Mouse (Mus musculus) liver, embryonic 15.5 days (tissue): ENCODE data around the gene Trappc3. TPM values are rescaled to one million over a fixed set of nuclear protein-coding genes. Genes with fewer than 3 reads are reported as not detected.

Experiments used
- ATAC-seq: fragments of 200-750 bp; cut with Nextera tagmentation; 2 replicates; pipeline ENCODE4 v1.8.0; 2017; ENCODE audit warnings: moderate number of reproducible peaks, mild to moderate bottlenecking, moderate library complexity; ENCODE audit not compliant: insufficient read depth
- H3K27ac ChIP-seq: fragments of 300-500 bp; sonication (generic); replicated peaks from 2 replicates; pipeline ENCODE4 v1.5.1; 2015; ENCODE audit warnings: mild to moderate bottlenecking, inconsistent platforms
- H3K27me3 ChIP-seq: fragments of 300-500 bp; sonication (generic); 2 replicates; pipeline ENCODE4 v1.6.1; 2015; ENCODE audit warnings: mild to moderate bottlenecking, inconsistent platforms
- H3K36me3 ChIP-seq: fragments of 300-500 bp; sonication (generic); replicated peaks from 2 replicates; pipeline ENCODE4 v1.6.1; 2015; ENCODE audit warnings: moderate library complexity, mild to moderate bottlenecking, inconsistent platforms
- H3K4me1 ChIP-seq: fragments of 300-500 bp; sonication (generic); replicated peaks from 2 replicates; pipeline ENCODE4 v1.6.1; 2015; ENCODE audit warnings: inconsistent platforms
- H3K4me2 ChIP-seq: fragments of 300-500 bp; sonication (generic); 2 replicates; pipeline ENCODE4 v1.6.1; 2015; ENCODE audit warnings: moderate library complexity, mild to moderate bottlenecking, inconsistent platforms
- H3K4me3 ChIP-seq: fragments of 300-500 bp; sonication (generic); replicated peaks from 2 replicates; pipeline ENCODE4 v1.5.1; 2015; ENCODE audit warnings: mild to moderate bottlenecking, inconsistent platforms
- H3K9ac ChIP-seq: fragments of 300-500 bp; sonication (generic); 2 replicates; pipeline ENCODE4 v1.6.1; 2015; ENCODE audit warnings: moderate library complexity, mild to moderate bottlenecking, inconsistent platforms
- H3K9me3 ChIP-seq: fragments of 300-500 bp; sonication (generic); replicated peaks from 2 replicates; pipeline ENCODE4 v1.6.1; 2016; ENCODE audit warnings: inconsistent platforms
- WGBS: fragments of 180-500 bp; shearing (Covaris S2); methylation state at CpG from one replicate; pipeline ENCODE4 v1.1.7; 2015; ENCODE audit warnings: mixed read lengths; ENCODE audit not compliant: insufficient replicate concordance; 5-methylcytosine and 5-hydroxymethylcytosine counted together
- polyA plus RNA-seq: library from polyadenylated mRNA; unstranded; fragments of >200 nt; fragmentation: Nextera tagmentation; extraction: Ambion mirVana; gene quantifications from 2 replicates; pipeline ENCODE4 v1.2.1, GENCODE M21; 2015

The Trappc3 gene
- polyA plus RNA-seq, 1 experiment from 2014 or later, result 32.6 TPM

DNA sequence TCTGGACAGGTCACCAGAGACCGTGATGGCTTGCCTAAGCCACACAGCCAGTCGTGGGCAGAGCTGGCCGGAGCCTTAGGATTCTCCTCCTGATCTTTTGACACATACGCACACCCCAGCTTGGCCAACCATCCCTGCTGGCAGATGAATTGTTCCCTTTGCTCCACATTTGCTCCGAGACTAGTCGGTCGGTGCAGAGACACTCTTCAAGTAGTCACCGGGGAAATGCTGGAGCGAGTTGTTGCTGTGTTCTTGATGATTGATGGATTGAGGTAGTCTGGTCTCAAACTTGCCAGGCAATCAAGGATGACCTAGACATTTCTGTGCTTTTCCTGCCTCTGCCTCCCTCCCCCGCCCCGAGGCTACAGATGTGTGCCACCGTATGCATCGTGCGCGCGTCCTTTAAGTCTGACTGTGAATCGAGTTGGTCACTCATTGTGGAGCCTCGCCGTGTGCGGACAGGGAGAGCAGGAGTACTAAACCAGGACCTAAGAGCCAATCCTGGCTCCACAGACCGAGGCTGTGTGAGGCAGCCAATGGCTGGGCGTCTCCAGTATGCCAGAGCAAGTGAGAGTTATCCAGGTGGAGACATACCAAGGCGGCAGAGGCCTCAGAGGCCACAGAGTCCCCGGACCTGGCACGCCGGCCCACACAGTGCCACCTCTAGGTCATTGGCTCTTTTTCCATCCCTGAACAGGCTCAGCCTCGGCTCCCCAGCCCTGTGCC, 39.6 kb downstream of the Trappc3 start:
- no peak for ATAC-seq
- no peak overlapping the region for H3K9ac ChIP-seq
- no peaks in the 10 kb centered on the region for H3K36me3 ChIP-seq
- no peak overlapping the region for H3K27ac ChIP-seq
- H3K4me2 ChIP-seq, result peak overlapping the region; percentile 50
- 9% methylated on average over 27 of the region's 27 CpGs for WGBS
- H3K4me1 ChIP-seq, result peaks cover 17% of the 10 kb centered on the region
- peak overlapping the region; percentile 24; the same call in 1 of the 2 replicates for H3K4me3 ChIP-seq
- no peaks in the 10 kb centered on the region for H3K9me3 ChIP-seq
- peaks cover 77% of the 10 kb centered on the region for H3K27me3 ChIP-seq

DNA sequence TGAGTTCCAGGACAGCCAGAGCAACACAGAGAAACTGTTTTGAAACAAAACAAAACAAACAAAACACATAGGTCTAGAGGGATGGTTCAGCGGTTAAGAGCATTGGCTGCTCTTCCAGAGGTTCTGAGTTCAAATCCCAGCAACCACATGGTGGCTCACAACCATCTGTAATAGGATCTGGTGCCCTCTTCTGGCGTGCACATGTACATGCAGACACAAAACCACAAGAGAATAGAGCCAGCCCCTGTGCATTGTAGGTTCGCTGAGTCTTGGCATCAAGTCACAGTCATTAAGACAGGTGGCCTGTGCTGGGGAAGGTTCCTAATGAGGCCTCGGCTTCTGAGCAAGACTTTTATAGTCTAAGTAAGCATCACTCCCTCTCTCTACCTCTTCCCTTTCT, 41.8 kb downstream of the Trappc3 start:
- no peak for ATAC-seq
- H3K27ac ChIP-seq, result no peak overlapping the region
- 40% methylated on average over 4 of the region's 4 CpGs for WGBS
- H3K4me2 ChIP-seq, result no peak overlapping the region
- no peak overlapping the region for H3K4me3 ChIP-seq
- H3K4me1 ChIP-seq, result peaks cover 11% of the 10 kb centered on the region
- H3K27me3 ChIP-seq, result peaks cover 66% of the 10 kb centered on the region
- no peak overlapping the region for H3K9ac ChIP-seq
- no peaks in the 10 kb centered on the region for H3K36me3 ChIP-seq
- no peaks in the 10 kb centered on the region for H3K9me3 ChIP-seq

DNA sequence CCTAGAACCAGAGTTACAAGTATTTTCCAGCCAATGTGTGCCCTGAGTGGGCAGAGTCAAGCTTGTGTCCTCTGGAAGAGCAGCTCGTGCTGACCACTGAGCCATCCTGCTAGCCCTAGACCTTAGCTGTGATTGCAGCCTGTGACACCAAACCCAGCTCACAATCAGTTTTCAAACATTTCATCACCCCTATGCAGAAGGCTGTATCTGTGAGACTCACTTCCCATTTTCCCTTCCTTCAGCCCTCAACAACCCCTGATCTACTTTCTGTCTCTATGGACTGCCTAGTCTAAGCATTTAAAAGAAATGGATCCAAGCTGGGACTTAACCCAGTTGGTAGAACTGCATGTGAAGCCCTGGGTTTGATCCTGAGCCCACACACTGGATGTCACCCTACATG, 43.3 kb downstream of the Trappc3 start:
- Histone ChIP-seq H3K27me3 (peaks cover 57% of the 10 kb centered on the region), H3K27ac (no peak overlapping the region), H3K4me1 (peaks cover 16% of the 10 kb centered on the region), H3K4me3 (no peak overlapping the region), H3K4me2 (no peak overlapping the region), H3K9me3 (no peaks in the 10 kb centered on the region), H3K9ac (no peak overlapping the region), H3K36me3 (no peaks in the 10 kb centered on the region)
- no peak for ATAC-seq
- WGBS, result 39% methylated on average over 1 of the region's 1 CpGs

DNA sequence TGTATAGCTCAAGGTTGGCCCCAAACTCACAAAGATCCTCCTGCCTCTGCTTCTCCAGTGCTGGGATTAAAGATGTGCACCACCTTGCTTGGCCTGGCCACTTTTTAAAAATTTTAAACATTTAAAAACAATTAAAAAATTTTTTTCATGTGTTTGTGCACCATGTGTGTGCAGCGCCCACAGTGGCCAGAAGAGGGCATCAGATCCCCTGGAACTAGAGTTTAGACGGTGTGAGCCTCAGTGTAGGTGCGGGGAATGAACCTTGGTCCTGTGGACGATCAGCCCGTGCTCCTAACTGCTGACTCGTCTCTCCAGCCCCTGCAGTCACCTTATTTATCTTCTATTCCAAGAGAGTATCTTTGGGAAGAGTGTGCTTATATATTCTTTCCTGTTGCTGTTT, 43.9 kb downstream of the Trappc3 start:
- WGBS, result 71% methylated on average over 6 of the region's 6 CpGs
- no peak for ATAC-seq

DNA sequence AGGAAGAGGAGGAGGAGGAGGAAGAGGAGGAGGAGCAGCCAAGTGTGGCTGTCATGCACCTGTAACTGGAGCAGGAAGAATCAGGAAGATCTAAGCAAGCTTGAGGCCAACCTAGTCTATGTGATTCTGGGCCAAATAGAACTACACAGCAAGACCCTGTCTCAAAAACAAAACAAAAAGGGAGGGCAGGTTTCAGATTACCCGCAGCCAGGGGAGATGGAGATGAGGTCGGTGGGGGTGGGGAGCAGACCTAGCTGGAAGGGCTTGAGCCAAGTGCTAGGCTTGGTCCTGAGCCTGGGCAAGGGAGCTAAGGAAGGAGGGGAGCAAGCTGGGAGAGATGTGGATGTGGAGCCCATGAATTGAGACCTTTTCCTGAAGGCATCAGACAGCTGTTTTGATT, 44.7 kb downstream of the Trappc3 start:
- 23% methylated on average over 2 of the region's 2 CpGs for WGBS
- no peak for ATAC-seq
- Histone ChIP-seq H3K36me3 (no peaks in the 10 kb centered on the region), H3K27me3 (peaks cover 43% of the 10 kb centered on the region), H3K9ac (no peak overlapping the region), H3K9me3 (no peaks in the 10 kb centered on the region), H3K27ac (no peak overlapping the region), H3K4me3 (no peak overlapping the region), H3K4me1 (peaks cover 4% of the 10 kb centered on the region; the same call in 1 of the 2 replicates), H3K4me2 (no peak overlapping the region)

More for the DNA sequence above, 43.9 kb downstream of the Trappc3 start:
- peaks cover 51% of the 10 kb centered on the region for H3K27me3 ChIP-seq
- H3K9me3 ChIP-seq, result no peaks in the 10 kb centered on the region
- H3K36me3 ChIP-seq, result no peaks in the 10 kb centered on the region
- no peak overlapping the region for H3K9ac ChIP-seq
- peaks cover 9% of the 10 kb centered on the region for H3K4me1 ChIP-seq
- no peak overlapping the region for H3K27ac ChIP-seq
- H3K4me3 ChIP-seq, result no peak overlapping the region
- H3K4me2 ChIP-seq, result no peak overlapping the region

DNA sequence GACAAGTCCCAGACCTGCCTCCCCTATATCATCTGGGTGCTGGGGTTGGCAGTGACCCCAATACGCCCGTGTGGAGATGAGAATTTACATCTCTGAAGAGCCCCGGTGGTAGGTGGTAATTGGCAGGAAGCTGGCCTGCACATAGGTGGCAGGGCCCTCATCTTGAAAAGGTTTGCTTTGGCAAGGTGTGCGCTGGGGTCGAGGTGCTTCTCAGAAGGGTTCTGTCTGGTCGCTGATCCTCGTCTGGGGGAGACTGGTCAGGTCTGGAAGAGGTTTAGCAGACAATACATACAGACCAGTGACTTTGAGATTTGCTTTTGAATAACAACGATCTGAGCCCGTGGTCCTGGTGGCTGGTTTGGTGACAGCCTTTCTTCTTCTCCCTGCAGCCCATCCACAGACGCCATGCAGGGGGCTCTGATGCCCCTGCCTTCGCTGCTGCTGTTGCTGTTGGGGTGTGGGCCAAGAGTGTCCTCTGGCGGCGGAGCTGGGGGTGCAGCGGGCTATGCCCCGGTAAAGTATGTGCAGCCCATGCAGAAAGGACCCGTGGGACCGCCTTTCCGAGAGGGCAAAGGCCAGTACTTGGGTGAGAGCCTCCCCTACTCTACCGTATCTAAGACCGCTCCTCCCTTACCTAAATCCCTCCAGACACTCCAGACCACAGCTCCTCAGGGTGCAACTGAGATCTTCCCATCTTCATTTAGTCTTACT, 47.2 kb downstream of the Trappc3 start:
- Histone ChIP-seq H3K9me3 (no peaks in the 10 kb centered on the region), H3K9ac (no peak overlapping the region), H3K4me1 (peaks cover 4% of the 10 kb centered on the region; the same call in 1 of the 2 replicates), H3K4me2 (peak overlapping the region; percentile 37), H3K4me3 (0 out of 2 replicates have a peak overlapping the region, but pooled peaks have one; percentile 4), H3K36me3 (no peaks in the 10 kb centered on the region), H3K27ac (no peak overlapping the region), H3K27me3 (peaks cover 22% of the 10 kb centered on the region; the same call in 1 of the 2 replicates)
- no peak for ATAC-seq
- 16% methylated on average over 20 of the region's 20 CpGs for WGBS

DNA sequence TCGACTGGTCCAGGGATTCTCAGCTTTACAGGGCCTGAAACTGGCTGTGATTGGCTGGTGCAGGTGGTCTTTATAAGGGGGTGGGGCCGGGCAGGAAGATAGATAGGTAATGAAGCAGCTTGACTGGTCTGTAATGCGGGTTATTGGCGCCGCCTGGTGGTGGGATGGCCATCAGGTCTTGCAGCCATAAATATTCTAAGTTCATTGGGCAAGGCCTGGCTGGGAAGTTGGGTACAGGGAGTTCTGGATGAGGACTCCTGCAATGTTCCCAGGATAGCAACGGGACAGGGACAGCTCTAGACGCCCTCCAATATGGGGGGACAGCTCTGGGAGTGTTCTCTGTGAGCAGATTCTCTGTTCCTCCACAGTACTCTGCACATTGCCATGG, 47.8 kb downstream of the Trappc3 start:
- peaks cover 4% of the 10 kb centered on the region; the same call in 1 of the 2 replicates for H3K4me1 ChIP-seq
- peak overlapping the region; percentile 37 for H3K4me2 ChIP-seq
- peaks cover 18% of the 10 kb centered on the region; the same call in 1 of the 2 replicates for H3K27me3 ChIP-seq
- no peak overlapping the region for H3K9ac ChIP-seq
- 0 out of 2 replicates have a peak overlapping the region, but pooled peaks have one; percentile 4 for H3K4me3 ChIP-seq
- WGBS, result 0% methylated on average over 7 of the region's 7 CpGs
- no peaks in the 10 kb centered on the region for H3K36me3 ChIP-seq
- ATAC-seq, result 0 out of 2 replicates have a peak, but pooled peaks have one; percentile 23
- H3K9me3 ChIP-seq, result no peaks in the 10 kb centered on the region
- no peak overlapping the region for H3K27ac ChIP-seq

DNA sequence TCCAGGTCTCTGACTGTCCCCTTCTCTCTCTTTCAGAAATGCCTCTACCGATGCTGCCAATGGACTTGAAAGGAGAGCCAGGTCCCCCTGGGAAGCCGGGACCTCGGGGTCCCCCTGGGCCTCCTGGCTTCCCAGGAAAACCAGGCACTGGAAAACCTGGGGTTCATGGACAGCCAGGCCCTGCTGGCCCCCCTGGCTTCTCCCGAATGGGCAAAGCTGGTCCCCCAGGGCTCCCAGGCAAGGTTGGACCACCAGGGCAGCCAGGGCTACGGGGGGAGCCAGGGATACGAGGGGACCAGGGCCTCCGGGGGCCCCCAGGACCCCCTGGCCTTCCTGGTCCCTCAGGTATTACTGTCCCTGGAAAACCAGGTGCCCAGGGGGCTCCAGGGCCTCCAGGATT, 48.2 kb downstream of the Trappc3 start:
- Histone ChIP-seq H3K9ac (no peak overlapping the region), H3K36me3 (no peaks in the 10 kb centered on the region), H3K4me2 (no peak overlapping the region), H3K27ac (no peak overlapping the region), H3K4me1 (peaks cover 4% of the 10 kb centered on the region; the same call in 1 of the 2 replicates), H3K9me3 (no peaks in the 10 kb centered on the region), H3K27me3 (peaks cover 18% of the 10 kb centered on the region; the same call in 1 of the 2 replicates), H3K4me3 (no peak overlapping the region)
- no peak for ATAC-seq
- 60% methylated on average over 7 of the region's 7 CpGs for WGBS

DNA sequence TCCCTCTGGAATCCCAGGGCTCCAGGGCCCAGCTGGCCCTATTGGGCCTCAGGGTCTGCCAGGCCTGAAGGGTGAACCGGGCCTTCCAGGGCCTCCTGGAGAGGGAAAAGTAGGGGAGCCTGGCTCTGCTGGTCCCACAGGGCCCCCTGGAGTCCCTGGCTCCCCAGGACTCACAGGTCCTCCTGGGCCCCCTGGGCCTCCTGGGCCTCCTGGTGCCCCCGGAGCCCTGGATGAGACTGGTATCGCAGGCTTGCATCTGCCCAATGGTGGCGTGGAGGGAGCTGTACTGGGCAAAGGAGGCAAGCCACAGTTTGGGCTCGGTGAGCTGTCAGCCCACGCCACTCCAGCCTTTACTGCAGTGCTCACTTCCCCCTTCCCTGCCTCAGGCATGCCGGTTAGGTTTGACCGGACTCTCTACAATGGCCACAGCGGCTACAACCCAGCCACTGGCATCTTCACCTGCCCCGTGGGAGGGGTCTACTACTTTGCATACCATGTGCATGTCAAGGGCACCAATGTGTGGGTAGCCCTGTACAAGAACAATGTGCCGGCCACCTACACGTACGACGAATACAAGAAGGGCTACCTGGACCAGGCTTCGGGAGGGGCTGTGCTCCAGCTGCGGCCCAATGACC, 49.6 kb downstream of the Trappc3 start:
- no peak overlapping the region for H3K4me2 ChIP-seq
- H3K27ac ChIP-seq, result no peak overlapping the region
- peaks cover 17% of the 10 kb centered on the region; the same call in 1 of the 2 replicates for H3K27me3 ChIP-seq
- WGBS, result 78% methylated on average over 15 of the region's 16 CpGs
- no peak for ATAC-seq
- peaks cover 12% of the 10 kb centered on the region for H3K36me3 ChIP-seq
- H3K4me1 ChIP-seq, result peaks cover 4% of the 10 kb centered on the region; the same call in 1 of the 2 replicates
- H3K9me3 ChIP-seq, result no peaks in the 10 kb centered on the region
- H3K9ac ChIP-seq, result no peak overlapping the region
- H3K4me3 ChIP-seq, result no peak overlapping the region

DNA sequence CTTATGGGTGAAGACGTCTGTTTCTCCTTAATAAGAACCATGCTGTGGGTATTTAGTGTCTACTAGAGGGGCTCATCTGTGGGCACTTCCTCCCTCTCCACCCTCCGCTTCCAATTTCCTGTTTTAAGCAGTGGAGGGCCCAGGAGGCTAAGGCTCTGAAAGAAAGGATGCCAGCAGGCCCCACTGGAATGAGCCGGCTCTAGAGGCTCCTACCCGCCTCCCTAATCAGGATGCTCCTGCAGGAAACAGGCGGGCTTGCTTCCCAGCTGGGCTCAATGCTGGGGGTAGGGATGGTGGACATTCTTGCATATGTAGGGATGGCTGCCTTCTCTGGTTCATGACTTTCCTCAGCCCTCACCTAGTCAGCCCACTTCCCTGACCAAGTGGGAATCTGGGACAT, 51.1 kb downstream of the Trappc3 start:
- Histone ChIP-seq H3K9me3 (no peaks in the 10 kb centered on the region), H3K4me2 (no peak overlapping the region), H3K4me3 (no peak overlapping the region), H3K9ac (no peak overlapping the region), H3K27ac (no peak overlapping the region), H3K27me3 (peaks cover 9% of the 10 kb centered on the region; the same call in 1 of the 2 replicates), H3K36me3 (peaks cover 27% of the 10 kb centered on the region), H3K4me1 (peaks cover 4% of the 10 kb centered on the region; the same call in 1 of the 2 replicates)
- 47% methylated on average over 5 of the region's 5 CpGs for WGBS
- no peak for ATAC-seq

DNA sequence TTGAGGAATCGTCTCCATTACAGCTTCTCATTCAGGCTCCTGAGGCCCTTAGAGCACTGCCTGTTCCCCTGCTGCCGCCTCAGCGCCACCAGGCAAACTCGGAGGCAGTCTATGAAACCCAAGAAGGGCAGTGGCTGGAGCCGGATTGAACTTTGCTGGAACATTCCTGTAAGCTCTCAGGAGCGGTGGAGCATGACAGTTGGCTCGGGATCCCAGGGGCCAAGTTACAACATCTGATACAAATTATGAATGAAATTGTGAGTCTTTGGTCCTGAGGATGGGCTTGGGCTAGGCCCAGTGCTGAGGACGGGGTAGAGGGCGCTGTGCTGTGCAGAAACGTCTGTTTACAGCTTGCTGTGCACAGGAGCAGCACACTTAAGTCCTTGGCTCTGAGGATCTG, 52.3 kb downstream of the Trappc3 start:
- 67% methylated on average over 10 of the region's 10 CpGs for WGBS
- no peak overlapping the region for H3K4me2 ChIP-seq
- H3K27ac ChIP-seq, result no peak overlapping the region
- no peak overlapping the region for H3K9ac ChIP-seq
- H3K9me3 ChIP-seq, result no peaks in the 10 kb centered on the region
- no peak for ATAC-seq
- peaks cover 4% of the 10 kb centered on the region; the same call in 1 of the 2 replicates for H3K27me3 ChIP-seq
- H3K4me3 ChIP-seq, result no peak overlapping the region
- H3K36me3 ChIP-seq, result peaks cover 29% of the 10 kb centered on the region
- peaks cover 8% of the 10 kb centered on the region; the same call in 1 of the 2 replicates for H3K4me1 ChIP-seq
